Mouse (Mus musculus) hindbrain, postnatal 0 days (tissue): Measurements from ENCODE around the gene Bicdl2. TPM values are rescaled to one million over a fixed set of nuclear protein-coding genes. Genes with fewer than 3 reads are reported as not detected.

ENCODE experiments used
- ATAC-seq: fragments of 200-750 bp; cut with Nextera tagmentation; 2 replicates; pipeline ENCODE4 v1.8.0; 2017; ENCODE audit warnings: mild to moderate bottlenecking, moderate TSS enrichment, moderate library complexity
- DNase-seq: peaks from one replicate; pipeline ENCODE4 v3.0.0-alpha.2; 2015; ENCODE audit warnings: low spot score
- H3K27ac ChIP-seq: fragments of 300-500 bp; sonication (generic); 2 replicates; pipeline ENCODE4 v1.5.1; 2014; ENCODE audit warnings: mild to moderate bottlenecking
- H3K27me3 ChIP-seq: fragments of 300-500 bp; sonication (generic); 2 replicates; pipeline ENCODE4 v1.6.1; 2014; ENCODE audit warnings: low read length, mixed read lengths; ENCODE audit not compliant: insufficient read depth
- H3K36me3 ChIP-seq: fragments of 300-500 bp; sonication (generic); 2 replicates; pipeline ENCODE4 v1.6.1; 2014; ENCODE audit warnings: low read length, mixed read lengths; ENCODE audit not compliant: insufficient read depth
- H3K4me1 ChIP-seq: fragments of 300-500 bp; sonication (generic); 2 replicates; pipeline ENCODE4 v1.6.1; 2014; ENCODE audit warnings: antibody characterized with exemption, low read length, mixed read lengths; ENCODE audit not compliant: insufficient read depth
- H3K4me2 ChIP-seq: fragments of 300-500 bp; sonication (generic); 2 replicates; pipeline ENCODE4 v1.6.1; 2014; ENCODE audit warnings: low read depth, mild to moderate bottlenecking, low read length, moderate library complexity, mixed read lengths
- H3K4me3 ChIP-seq: fragments of 300-500 bp; sonication (generic); 2 replicates; pipeline ENCODE4 v1.5.1; 2014; ENCODE audit warnings: low read length
- H3K9ac ChIP-seq: fragments of 300-500 bp; sonication (generic); replicated peaks from 2 replicates; pipeline ENCODE4 v1.6.1; 2014; ENCODE audit warnings: mild to moderate bottlenecking, low read length, moderate library complexity, mixed read lengths
- H3K9me3 ChIP-seq: fragments of 300-500 bp; sonication (generic); 2 replicates; pipeline ENCODE4 v1.6.1; 2016; ENCODE audit warnings: low read length, mixed read lengths
- CTCF ChIP-seq: IDR thresholded peaks from 2 replicates; pipeline ENCODE4 v1.5.1; 2016; ENCODE audit warnings: antibody characterized with exemption, control low read depth, low read depth
- WGBS: fragments of 180-500 bp; shearing (Covaris S2); extraction: QIAGEN DNeasy Blood & Tissue Kit; methylation state at CpG from one replicate; pipeline ENCODE4 v1.1.7; 2014; 5-methylcytosine and 5-hydroxymethylcytosine counted together
- polyA plus RNA-seq: library from polyadenylated mRNA; unstranded; fragments of >200 nt; fragmentation: Nextera tagmentation; extraction: Ambion mirVana; gene quantifications from 2 replicates; pipeline ENCODE4 v1.2.1, GENCODE M21; 2015
- total RNA-seq: library from RNA; depleted of rRNA; stranded (reverse); fragments of >200 nt; gene quantifications from 2 replicates; pipeline ENCODE4 v1.2.3, GENCODE M21; 2014; rRNA removed

Bicdl2 gene
- total RNA-seq (not detected in 2 replicates), polyA plus RNA-seq (0.11 and 0.18 TPM in 2 replicates)

DNA sequence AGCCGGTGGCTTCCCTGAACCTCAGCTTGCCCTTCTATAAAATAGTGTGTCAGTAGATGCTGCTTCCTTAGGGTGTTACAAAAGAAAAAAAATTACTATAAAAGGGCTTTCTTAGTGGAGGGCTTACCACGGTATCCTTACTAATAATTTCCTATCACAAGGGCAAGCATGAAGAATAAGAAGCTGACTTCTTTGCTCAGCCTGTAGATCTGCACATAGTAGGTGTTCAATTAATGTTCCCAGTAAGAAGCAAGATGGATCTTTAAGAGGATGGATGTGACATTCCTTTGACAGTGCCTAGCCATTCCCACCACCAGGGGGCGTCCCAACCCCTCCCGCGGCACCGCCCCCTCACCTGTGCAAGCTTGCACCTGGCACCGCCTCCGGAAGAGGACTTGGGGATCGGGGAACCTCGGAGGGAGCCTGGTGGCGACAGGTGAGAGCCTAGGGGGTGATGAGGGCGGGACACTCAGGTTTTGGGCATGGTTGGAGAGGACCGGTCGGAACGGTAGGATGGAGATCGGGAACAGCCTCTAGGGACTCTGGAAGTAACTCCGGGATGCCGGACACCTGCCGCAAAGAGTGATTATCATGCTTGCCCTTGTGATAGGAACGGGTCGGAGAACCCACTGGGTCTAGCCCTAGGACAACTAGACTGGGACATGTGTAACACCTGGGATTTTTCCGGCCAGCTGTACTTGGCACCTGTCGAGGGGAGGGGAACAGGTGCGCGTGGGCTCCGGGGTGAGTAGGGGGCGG, at the start of gene Bicdl2:
Gene Bicdl2 (plus strand): TSS at position 390 of the 759 bp plus-strand sequence.
- peaks cover 28% of the 10 kb centered on the region for H3K27me3 ChIP-seq
- H3K9me3 ChIP-seq = no peaks in the 10 kb centered on the region
- DNase-seq = no peak
- H3K27ac ChIP-seq = no peak within 1 kb of the TSS
- H3K9ac ChIP-seq = no peak within 1 kb of the TSS
- no peaks in the 10 kb centered on the region for H3K36me3 ChIP-seq
- H3K4me3 ChIP-seq = 0 out of 2 replicates have a peak within 1 kb of the TSS, but pooled peaks have one; percentile 8
- WGBS = 9% methylated on average over 27 of the region's 27 CpGs
- peak; percentile 72 for TF ChIP-seq CTCF
- peak within 1 kb of the TSS; percentile 22; the same call in 1 of the 2 replicates for H3K4me2 ChIP-seq
- 0 out of 2 replicates have a peak, but pooled peaks have one; percentile 30 for ATAC-seq
- H3K4me1 ChIP-seq = 0 out of 2 replicates have a peak, but pooled peaks cover 3% of the 10 kb centered on the region

- no peak overlapping the region for H3K27ac ChIP-seq
- no peaks in the 10 kb centered on the region for H3K9me3 ChIP-seq
- WGBS = 61% methylated on average over 9 of the region's 9 CpGs
- H3K4me1 ChIP-seq = no peaks in the 10 kb centered on the region
- no peak overlapping the region for H3K4me3 ChIP-seq
- H3K9ac ChIP-seq = no peak overlapping the region
- H3K4me2 ChIP-seq = no peak overlapping the region
- H3K36me3 ChIP-seq = no peaks in the 10 kb centered on the region
- DNase-seq = no peak
- ATAC-seq = no peak
- TF ChIP-seq CTCF = no peak
- H3K27me3 ChIP-seq = no peaks in the 10 kb centered on the region
Observed at GRCm38 (mm10) chr17:23617087-23617486, 43.2 kb upstream of the Bicdl2 start.

DNA sequence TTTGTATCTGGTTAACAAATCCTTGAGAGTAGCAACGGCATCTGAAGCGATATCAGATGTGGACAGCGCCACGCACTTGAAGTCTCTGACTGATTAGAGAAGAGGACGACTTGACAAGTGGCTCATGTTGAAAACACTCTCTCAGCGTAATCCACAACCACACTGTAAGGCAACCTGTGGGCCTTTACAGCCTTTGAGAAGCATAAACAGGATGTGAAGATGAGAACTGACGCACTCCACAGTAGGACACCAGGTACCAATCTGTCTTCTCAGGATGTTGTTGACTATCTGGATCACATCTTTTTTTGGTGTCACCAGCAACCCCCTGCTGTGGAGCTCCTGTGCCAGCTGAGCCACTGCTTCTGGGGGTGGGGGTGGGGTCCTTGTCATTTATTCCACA, 40.0 kb upstream of the Bicdl2 start:
- 79% methylated on average over 7 of the region's 7 CpGs for WGBS
- Histone ChIP-seq H3K27me3 (no peaks in the 10 kb centered on the region), H3K4me2 (no peak overlapping the region), H3K4me3 (no peak overlapping the region), H3K27ac (no peak overlapping the region), H3K4me1 (no peaks in the 10 kb centered on the region), H3K9ac (no peak overlapping the region), H3K9me3 (no peaks in the 10 kb centered on the region), H3K36me3 (no peaks in the 10 kb centered on the region)
- ATAC-seq (no peak), DNase-seq (no peak)
- TF ChIP-seq CTCF = no peak

- no peaks in the 10 kb centered on the region for H3K36me3 ChIP-seq
- H3K4me3 ChIP-seq = no peak overlapping the region
- H3K4me2 ChIP-seq = no peak overlapping the region
- H3K27me3 ChIP-seq = no peaks in the 10 kb centered on the region
- H3K9me3 ChIP-seq = no peaks in the 10 kb centered on the region
- H3K4me1 ChIP-seq = no peaks in the 10 kb centered on the region
- no peak overlapping the region for H3K9ac ChIP-seq
- ATAC-seq (no peak), DNase-seq (no peak)
- no peak for TF ChIP-seq CTCF
- WGBS = 38% methylated on average over 7 of the region's 7 CpGs
- no peak overlapping the region for H3K27ac ChIP-seq
Observed at GRCm38 (mm10) chr17:23627813-23628212, 32.5 kb upstream of the Bicdl2 start.

GRCm38 (mm10) chr17:23630195-23631020, 29.9 kb upstream of the Bicdl2 start:
- WGBS = 14% methylated on average over 22 of the region's 22 CpGs
- no peak overlapping the region for H3K27ac ChIP-seq
- peak; percentile 86 for TF ChIP-seq CTCF

GRCm38 (mm10) chr17:23631241-23631640, 29.1 kb upstream of the Bicdl2 start:
- no peaks in the 10 kb centered on the region for H3K36me3 ChIP-seq
- ATAC-seq (no peak), DNase-seq (no peak)
- no peaks in the 10 kb centered on the region for H3K9me3 ChIP-seq
- TF ChIP-seq CTCF = no peak
- H3K9ac ChIP-seq = no peak overlapping the region
- no peaks in the 10 kb centered on the region for H3K27me3 ChIP-seq
- no peak overlapping the region for H3K4me3 ChIP-seq
- no peak overlapping the region for H3K4me2 ChIP-seq
- H3K4me1 ChIP-seq = no peaks in the 10 kb centered on the region
- WGBS = 88% methylated on average over 8 of the region's 8 CpGs
- H3K27ac ChIP-seq = no peak overlapping the region

More at GRCm38 (mm10) chr17:23630195-23631020, 29.9 kb upstream of the Bicdl2 start:
- H3K9me3 ChIP-seq = no peaks in the 10 kb centered on the region
- H3K4me2 ChIP-seq = peak overlapping the region; percentile 38
- H3K4me3 ChIP-seq = no peak overlapping the region
- no peaks in the 10 kb centered on the region for H3K4me1 ChIP-seq
- ATAC-seq = peak; percentile 91
- no peaks in the 10 kb centered on the region for H3K27me3 ChIP-seq
- H3K36me3 ChIP-seq = no peaks in the 10 kb centered on the region
- DNase-seq = peak; percentile 69
- H3K9ac ChIP-seq = no peak overlapping the region
